Mouse (Mus musculus) thymus, adult 2 months (tissue): ENCODE measurements at regions not wholly inside any gene's neighbourhood (a gene's known extent, or its start where the extent isn't known, plus 50 kb on each side); places are given as distances from the start of the nearest gene placed in this dataset.

Source experiments
- CTCF ChIP-seq: fragments of 200-500 bp; IDR thresholded peaks from 2 replicates; pipeline ENCODE4 v1.5.1; 2012; ENCODE audit warnings: mild to moderate bottlenecking, control low read depth, low read length, moderate library complexity, borderline replicate concordance; ENCODE audit not compliant: control insufficient read depth, poor library complexity, insufficient read depth; ENCODE audit errors: extremely low read depth
- POLR2A ChIP-seq: fragments of 200-500 bp; IDR thresholded peaks from 2 replicates; pipeline ENCODE4 v1.6.1; 2012; ENCODE audit warnings: mild to moderate bottlenecking, low read length, control low read depth, moderate library complexity; ENCODE audit not compliant: control insufficient read depth, poor library complexity, insufficient read depth; ENCODE audit errors: extremely low read depth

DNA sequence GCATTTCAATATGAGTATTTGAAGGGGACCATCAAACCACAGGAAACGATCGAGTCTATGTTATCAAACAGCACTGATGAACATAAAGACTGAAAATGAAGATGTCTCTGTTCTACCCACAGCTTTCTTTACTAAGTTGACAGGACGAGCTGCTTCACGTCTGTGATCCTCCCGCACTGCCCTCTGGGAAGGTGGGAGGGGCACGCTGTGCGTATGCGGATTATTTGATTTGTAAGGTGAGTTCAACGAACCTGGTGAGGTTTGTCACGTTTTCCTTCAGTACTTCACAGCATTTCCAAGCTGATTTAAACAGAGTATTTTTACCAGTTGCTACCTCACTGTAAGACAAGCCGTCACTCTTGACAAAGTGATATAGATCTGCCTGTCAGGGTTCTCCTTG is 75.9 kb upstream of the Dusp10 start:
- TF ChIP-seq CTCF (no peak), POLR2A (no peak)
